Mouse (Mus musculus): ENCODE results near the gene Rundc1. TPM values are rescaled to one million over a fixed set of nuclear protein-coding genes. Genes with fewer than 3 reads are reported as not detected.
"Not testable (repeated sequence)": the region's sequence is repeated elsewhere in the genome, so short reads cannot be mapped to it uniquely, and the experiment has no call there.

The Rundc1 gene
- polyA plus RNA-seq (2014; fragmentation: Nextera tagmentation; extraction: Ambion mirVana): 23.1 and 24.1 TPM in 2 replicates

DNA sequence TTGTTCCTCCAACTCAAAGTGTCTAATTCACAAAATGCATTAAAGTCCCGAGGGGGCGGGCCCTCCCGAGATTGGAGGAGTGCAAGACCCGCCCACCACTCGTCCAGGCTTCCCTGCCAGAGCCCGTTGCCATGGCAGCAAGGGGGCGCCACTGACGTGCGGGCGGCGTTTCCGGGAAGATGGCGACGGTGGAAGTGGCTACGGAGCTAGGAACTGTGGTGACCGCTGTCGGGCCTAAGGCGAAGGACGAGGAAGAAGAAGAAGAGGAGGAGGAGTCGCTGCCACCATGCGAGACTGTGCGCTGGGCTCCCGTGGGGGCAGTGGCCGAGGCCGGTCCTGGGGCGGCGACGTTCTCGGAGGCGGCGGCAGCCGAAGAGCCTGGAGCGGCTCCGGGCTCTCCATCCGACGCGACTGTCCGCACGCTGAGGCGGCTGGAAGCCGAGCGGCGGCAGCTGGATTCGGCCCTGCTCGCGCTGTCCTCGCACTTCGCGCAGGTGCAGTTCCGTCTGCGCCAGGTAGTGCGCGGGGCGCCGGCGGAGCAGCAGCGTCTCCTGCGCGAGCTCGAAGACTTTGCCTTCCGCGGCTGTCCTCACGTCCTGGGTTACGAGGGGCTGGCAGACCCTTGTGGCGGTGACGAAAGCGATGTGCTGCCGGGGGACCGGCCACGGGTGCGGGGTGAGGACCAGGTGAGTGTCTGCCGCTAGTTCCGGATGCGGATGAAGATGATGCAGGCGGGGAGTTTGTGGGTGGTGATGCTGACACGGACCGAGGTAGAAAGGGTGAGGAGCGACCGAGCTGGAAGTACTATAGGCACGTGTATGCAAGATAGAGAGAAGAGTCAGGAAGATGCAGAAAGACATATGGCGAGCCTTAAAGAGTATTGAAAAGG, at the start of gene Rundc1, which contains the start of gene Ptges3l:
TSS of gene Rundc1 (plus strand) at position 161 of the 889 bp plus-strand sequence.
TSS of gene Ptges3l (minus strand) at position 409 of the 889 bp plus-strand sequence.
- H3K36me3 ChIP-seq (replicated peaks; ENCODE audit: control insufficient read depth, insufficient read depth): peaks cover 13% of the 10 kb centered on the region
- peak within 1 kb of the TSS; percentile 83 for H3K27ac ChIP-seq
- ATAC-seq (ENCODE audit: low FRiP score) (peak; percentile 94), DNase-seq (ENCODE audit: low spot score) (peak; percentile 97)
- H3K27me3 ChIP-seq (ENCODE audit: control insufficient read depth, insufficient read depth, low read length): no peaks in the 10 kb centered on the region
- H3K9me3 ChIP-seq (ENCODE audit: control insufficient read depth, low read length): no peaks in the 10 kb centered on the region
- H3K4me3 ChIP-seq (replicated peaks; ENCODE audit: low read length): peak within 1 kb of the TSS; percentile 76
- H3K9ac ChIP-seq: peak within 1 kb of the TSS; percentile 71
- peaks cover 16% of the 10 kb centered on the region for H3K4me1 ChIP-seq (replicated peaks; ENCODE audit: control insufficient read depth, insufficient read depth, low read length)
- under 1% methylated on average over 77 of the region's 81 CpGs for WGBS
- peak within 1 kb of the TSS; percentile 80 for H3K4me2 ChIP-seq (replicated peaks)

DNA sequence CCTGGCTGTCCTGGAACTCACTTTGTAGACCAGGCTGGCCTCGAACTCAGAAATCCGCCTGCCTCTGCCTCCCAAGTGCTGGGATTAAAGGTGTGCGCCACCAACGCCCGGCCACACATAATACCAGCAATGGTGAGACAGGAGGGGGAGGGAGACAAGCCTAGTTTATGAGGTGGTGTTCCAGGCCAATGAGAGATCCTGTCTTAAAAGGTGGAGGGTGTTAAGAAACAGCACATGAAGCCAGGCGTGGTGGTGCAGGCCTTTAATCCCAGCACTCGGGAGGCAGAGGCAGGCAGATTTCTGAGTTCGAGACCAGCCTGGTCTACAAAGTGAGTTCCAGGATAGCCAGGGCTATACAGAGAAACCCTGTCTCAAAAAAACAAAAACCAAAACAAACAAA, 46.7 kb upstream of the Rundc1 start:
- not testable (repeated sequence) for H3K4me2 ChIP-seq (replicated peaks); H3K27ac ChIP-seq; H3K36me3 ChIP-seq (replicated peaks; ENCODE audit: control insufficient read depth, insufficient read depth); H3K9ac ChIP-seq; H3K9me3 ChIP-seq (ENCODE audit: control insufficient read depth, low read length); ATAC-seq (ENCODE audit: low FRiP score); H3K4me1 ChIP-seq (replicated peaks; ENCODE audit: control insufficient read depth, insufficient read depth, low read length); H3K4me3 ChIP-seq (replicated peaks; ENCODE audit: low read length); DNase-seq (ENCODE audit: low spot score); H3K27me3 ChIP-seq (ENCODE audit: control insufficient read depth, insufficient read depth, low read length)
- WGBS: 93% methylated on average over 8 of the region's 8 CpGs

DNA sequence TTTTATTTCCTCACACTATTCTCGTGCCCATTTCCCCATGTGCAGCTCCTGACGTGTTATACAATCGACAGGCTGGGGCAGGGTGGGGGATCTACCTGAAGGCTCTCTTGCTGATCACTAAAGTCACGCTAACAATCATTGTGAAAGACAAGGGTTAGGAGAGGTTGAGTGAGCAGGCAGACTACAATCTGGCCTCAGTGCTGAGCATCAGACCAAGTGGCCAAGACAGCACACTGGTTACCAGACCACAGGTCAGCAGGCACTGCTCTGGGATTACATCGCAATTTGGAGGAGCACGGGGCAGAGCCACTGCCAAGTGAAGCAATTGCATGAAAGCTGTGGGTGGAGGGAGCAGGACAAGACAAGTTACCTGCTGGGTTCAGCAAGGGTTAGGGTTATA, 46.0 kb upstream of the Rundc1 start:
- ATAC-seq (ENCODE audit: low FRiP score) (no peak), DNase-seq (ENCODE audit: low spot score) (no peak)
- no peaks in the 10 kb centered on the region for H3K36me3 ChIP-seq (replicated peaks; ENCODE audit: control insufficient read depth, insufficient read depth)
- no peak overlapping the region for H3K27ac ChIP-seq
- H3K4me3 ChIP-seq (replicated peaks; ENCODE audit: low read length): no peak overlapping the region
- no peaks in the 10 kb centered on the region for H3K9me3 ChIP-seq (ENCODE audit: control insufficient read depth, low read length)
- H3K9ac ChIP-seq: no peak overlapping the region
- H3K27me3 ChIP-seq (ENCODE audit: control insufficient read depth, insufficient read depth, low read length): no peaks in the 10 kb centered on the region
- H3K4me2 ChIP-seq (replicated peaks): no peak overlapping the region
- WGBS: 86% methylated on average over 6 of the region's 6 CpGs
- H3K4me1 ChIP-seq (replicated peaks; ENCODE audit: control insufficient read depth, insufficient read depth, low read length): no peaks in the 10 kb centered on the region

DNA sequence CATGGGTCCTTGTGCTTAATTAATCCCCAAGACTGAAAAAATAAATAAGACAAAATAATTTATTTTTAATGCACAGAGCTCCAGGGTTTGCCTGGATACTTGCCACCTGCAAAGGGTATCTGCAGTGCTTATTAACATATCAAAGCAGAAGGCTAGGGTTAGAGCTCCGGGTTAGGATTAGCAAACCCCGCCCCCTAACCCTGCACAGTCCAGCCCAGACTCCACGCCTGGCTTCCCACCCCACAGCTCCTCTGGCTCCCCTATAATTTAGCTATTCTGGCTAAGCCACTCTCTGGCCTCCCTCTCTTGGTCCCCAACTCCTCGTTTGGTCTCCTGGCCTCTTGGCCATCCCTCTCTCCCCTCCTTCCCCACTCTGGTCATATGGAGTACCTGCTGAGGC, 43.1 kb upstream of the Rundc1 start:
- ATAC-seq (ENCODE audit: low FRiP score) (no peak), DNase-seq (ENCODE audit: low spot score) (no peak)
- Histone ChIP-seq H3K27me3 (ENCODE audit: control insufficient read depth, insufficient read depth, low read length) (no peaks in the 10 kb centered on the region), H3K9ac (no peak overlapping the region), H3K36me3 (replicated peaks; ENCODE audit: control insufficient read depth, insufficient read depth) (no peaks in the 10 kb centered on the region), H3K27ac (no peak overlapping the region), H3K9me3 (ENCODE audit: control insufficient read depth, low read length) (no peaks in the 10 kb centered on the region), H3K4me1 (replicated peaks; ENCODE audit: control insufficient read depth, insufficient read depth, low read length) (no peaks in the 10 kb centered on the region), H3K4me2 (replicated peaks) (no peak overlapping the region), H3K4me3 (replicated peaks; ENCODE audit: low read length) (no peak overlapping the region)
- 13% methylated on average over 4 of the region's 4 CpGs for WGBS

DNA sequence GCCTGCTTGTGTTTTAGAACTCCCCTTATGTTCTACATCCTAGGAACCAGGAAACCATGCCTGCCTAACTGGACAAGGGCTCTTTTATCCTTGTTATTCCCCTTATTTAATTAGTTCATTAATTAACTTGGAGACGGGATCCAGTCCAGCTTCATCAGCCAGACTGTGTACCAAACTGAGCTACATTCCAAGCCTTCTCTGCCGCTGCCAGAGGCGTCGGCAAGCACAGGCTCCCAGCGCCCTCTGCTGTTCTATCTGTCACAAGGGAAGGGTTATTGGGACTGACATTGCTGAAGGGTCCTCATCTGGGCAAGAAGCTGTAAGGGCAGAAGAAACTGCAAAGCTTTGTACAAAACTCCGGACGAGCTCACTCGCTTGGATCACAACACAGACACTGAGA, 29.8 kb upstream of the Rundc1 start:
- no peaks in the 10 kb centered on the region for H3K36me3 ChIP-seq (replicated peaks; ENCODE audit: control insufficient read depth, insufficient read depth)
- H3K4me1 ChIP-seq (replicated peaks; ENCODE audit: control insufficient read depth, insufficient read depth, low read length): no peaks in the 10 kb centered on the region
- 6% methylated on average over 8 of the region's 8 CpGs for WGBS
- no peaks in the 10 kb centered on the region for H3K27me3 ChIP-seq (ENCODE audit: control insufficient read depth, insufficient read depth, low read length)
- H3K9ac ChIP-seq: no peak overlapping the region
- H3K27ac ChIP-seq: no peak overlapping the region
- ATAC-seq (ENCODE audit: low FRiP score): no peak
- no peak overlapping the region for H3K4me3 ChIP-seq (replicated peaks; ENCODE audit: low read length)
- H3K9me3 ChIP-seq (ENCODE audit: control insufficient read depth, low read length): no peaks in the 10 kb centered on the region
- no peak overlapping the region for H3K4me2 ChIP-seq (replicated peaks)
- peak; percentile 78 for DNase-seq (ENCODE audit: low spot score)

DNA sequence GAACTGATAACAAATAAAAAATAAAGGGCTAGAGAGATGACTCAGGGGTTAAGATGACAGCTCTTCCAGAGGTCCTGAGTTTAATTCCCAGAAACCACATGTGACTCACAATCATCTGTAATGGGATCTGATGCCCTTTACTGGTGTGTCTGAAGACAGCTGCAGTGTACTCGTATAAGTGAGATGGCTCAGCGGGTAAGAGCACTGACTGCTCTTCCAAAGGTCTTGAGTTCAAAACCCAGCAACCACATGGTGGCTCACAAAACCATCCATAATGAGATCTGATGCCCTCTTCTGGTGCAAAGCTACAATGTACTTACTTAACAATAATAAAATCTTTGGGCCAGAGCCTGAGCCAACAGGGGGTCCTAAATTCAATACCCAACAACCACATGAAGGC, 9.6 kb upstream of the Rundc1 start:
- Histone ChIP-seq H3K4me2 (replicated peaks) (no peak overlapping the region), H3K36me3 (replicated peaks; ENCODE audit: control insufficient read depth, insufficient read depth) (peaks cover 35% of the 10 kb centered on the region), H3K4me1 (replicated peaks; ENCODE audit: control insufficient read depth, insufficient read depth, low read length) (peaks cover 6% of the 10 kb centered on the region; the same call in 1 of the 2 replicates), H3K27me3 (ENCODE audit: control insufficient read depth, insufficient read depth, low read length) (no peaks in the 10 kb centered on the region), H3K27ac (no peak overlapping the region), H3K4me3 (replicated peaks; ENCODE audit: low read length) (no peak overlapping the region), H3K9ac (no peak overlapping the region), H3K9me3 (ENCODE audit: control insufficient read depth, low read length) (no peaks in the 10 kb centered on the region)
- DNase-seq (ENCODE audit: low spot score): no peak
- 78% methylated on average over 2 of the region's 2 CpGs for WGBS
- no peak for ATAC-seq (ENCODE audit: low FRiP score)

DNA sequence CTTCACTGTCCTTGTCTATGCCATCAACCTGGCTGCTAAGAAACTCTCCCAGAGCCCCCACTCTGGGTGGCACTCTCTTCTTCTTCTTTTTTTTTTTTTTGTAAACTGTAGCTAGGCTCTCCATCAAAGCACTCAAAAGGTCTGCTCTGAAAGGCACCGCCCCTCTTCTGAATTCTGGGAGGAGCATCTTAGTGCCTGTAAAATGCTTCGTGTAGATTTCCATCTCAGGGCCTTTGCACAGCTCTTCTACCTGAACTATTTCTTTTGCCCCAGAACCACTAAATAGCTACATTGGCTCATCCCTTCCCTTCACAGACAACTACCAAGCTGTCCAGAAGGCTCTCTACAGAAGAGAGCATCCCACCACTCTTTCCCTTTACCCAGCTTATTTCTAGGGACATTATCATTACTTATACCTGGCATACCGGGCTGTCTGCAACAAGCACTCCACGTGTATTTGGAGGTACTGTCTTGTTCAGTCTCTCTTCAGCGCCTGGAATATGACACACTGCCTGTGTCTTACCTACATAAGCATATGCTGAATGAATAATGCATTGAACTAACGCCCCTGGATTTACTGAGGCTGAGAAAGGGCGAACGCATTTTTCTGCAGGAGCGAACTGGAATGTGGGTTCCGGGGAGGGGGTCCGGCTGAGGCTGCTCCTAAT, 8.3 kb upstream of the Rundc1 start:
- Histone ChIP-seq H3K36me3 (replicated peaks; ENCODE audit: control insufficient read depth, insufficient read depth) (peaks cover 23% of the 10 kb centered on the region), H3K9me3 (ENCODE audit: control insufficient read depth, low read length) (no peaks in the 10 kb centered on the region), H3K4me2 (replicated peaks) (peak overlapping the region; percentile 55), H3K4me1 (replicated peaks; ENCODE audit: control insufficient read depth, insufficient read depth, low read length) (peaks cover 6% of the 10 kb centered on the region; the same call in 1 of the 2 replicates), H3K27ac (peak overlapping the region; percentile 80), H3K9ac (peak overlapping the region; percentile 77), H3K4me3 (replicated peaks; ENCODE audit: low read length) (peak overlapping the region; percentile 63), H3K27me3 (ENCODE audit: control insufficient read depth, insufficient read depth, low read length) (no peaks in the 10 kb centered on the region)
- peak; percentile 12; the same call in 1 of the 2 replicates for ATAC-seq (ENCODE audit: low FRiP score)
- DNase-seq (ENCODE audit: low spot score): no peak
- 2% methylated on average over 11 of the region's 11 CpGs for WGBS

DNA sequence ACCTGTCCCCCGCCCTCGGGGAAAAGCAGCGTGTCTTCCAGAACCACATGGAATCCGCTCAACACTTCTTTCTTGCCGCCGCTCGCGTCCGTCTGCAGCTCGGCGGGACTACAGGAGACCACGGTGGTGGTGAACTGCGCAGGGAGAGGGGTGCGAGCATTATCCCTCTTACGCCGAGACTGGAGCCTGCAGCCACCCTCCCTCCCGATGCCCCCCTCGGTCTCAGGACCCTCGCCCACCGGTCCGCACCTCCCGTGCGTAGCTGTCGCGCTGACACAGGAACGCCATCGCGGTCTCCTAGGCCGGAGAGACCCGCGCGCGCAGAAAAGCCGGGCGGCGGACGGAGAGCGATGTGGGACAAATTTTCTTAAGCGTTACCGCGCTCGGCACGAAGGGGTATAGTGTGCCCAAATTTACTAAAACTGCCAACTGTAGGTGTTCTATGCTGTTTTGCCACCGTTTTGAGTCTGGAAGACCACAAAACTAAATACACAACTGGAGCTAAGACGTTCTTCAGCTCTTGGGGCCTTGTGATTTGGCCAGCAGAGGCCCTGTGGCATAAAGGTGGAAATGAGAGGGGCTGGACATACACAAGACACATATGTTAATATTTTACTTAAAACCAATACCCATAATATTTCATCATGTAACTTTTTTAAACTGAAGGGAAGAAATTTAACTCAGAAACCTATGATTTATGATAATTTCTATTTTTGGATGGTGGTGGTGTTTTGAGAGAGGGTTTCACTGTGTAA, 7.6 kb upstream of the Rundc1 start, which contains the start of gene Aarsd1:
TSS of gene Aarsd1 (minus strand) at position 515 of the 755 bp plus-strand sequence.
- ATAC-seq (ENCODE audit: low FRiP score): peak; percentile 82
- Histone ChIP-seq H3K27me3 (ENCODE audit: control insufficient read depth, insufficient read depth, low read length) (no peaks in the 10 kb centered on the region), H3K9me3 (ENCODE audit: control insufficient read depth, low read length) (no peaks in the 10 kb centered on the region), H3K4me1 (replicated peaks; ENCODE audit: control insufficient read depth, insufficient read depth, low read length) (peaks cover 6% of the 10 kb centered on the region; the same call in 1 of the 2 replicates), H3K9ac (peak within 1 kb of the TSS; percentile 77), H3K4me2 (replicated peaks) (peak within 1 kb of the TSS; percentile 55), H3K4me3 (replicated peaks; ENCODE audit: low read length) (peak within 1 kb of the TSS; percentile 63), H3K27ac (peak within 1 kb of the TSS; percentile 80), H3K36me3 (replicated peaks; ENCODE audit: control insufficient read depth, insufficient read depth) (peaks cover 18% of the 10 kb centered on the region)
- DNase-seq (ENCODE audit: low spot score): peak; percentile 90
- WGBS: under 1% methylated on average over 45 of the region's 45 CpGs
